Mouse (Mus musculus) hindbrain, embryonic 14.5 days (tissue): Measurements from ENCODE around the gene Fam20b. TPM values are rescaled to one million over a fixed set of nuclear protein-coding genes. Genes with fewer than 3 reads are reported as not detected.

Experiments
- ATAC-seq: fragments of 200-750 bp; cut with Nextera tagmentation; 2 replicates; pipeline ENCODE4 v1.8.0; 2017; ENCODE audit warnings: moderate number of reproducible peaks, mild to moderate bottlenecking, moderate TSS enrichment, moderate library complexity; ENCODE audit not compliant: low FRiP score
- DNase-seq: peaks from one replicate; pipeline ENCODE4 v3.0.0-alpha.2; 2015; ENCODE audit warnings: low spot score
- H3K27ac ChIP-seq: fragments of 300-500 bp; sonication (generic); 2 replicates; pipeline ENCODE4 v1.5.1; 2014; ENCODE audit warnings: mild to moderate bottlenecking, moderate library complexity
- H3K27me3 ChIP-seq: fragments of 300-500 bp; sonication (generic); 2 replicates; pipeline ENCODE4 v1.6.1; 2014; ENCODE audit warnings: mild to moderate bottlenecking, low read length, mixed read lengths; ENCODE audit not compliant: control insufficient read depth, insufficient read depth
- H3K36me3 ChIP-seq: fragments of 300-500 bp; sonication (generic); replicated peaks from 2 replicates; pipeline ENCODE4 v1.6.1; 2014; ENCODE audit not compliant: control insufficient read depth, insufficient read depth
- H3K4me1 ChIP-seq: fragments of 300-500 bp; sonication (generic); replicated peaks from 2 replicates; pipeline ENCODE4 v1.6.1; 2014; ENCODE audit warnings: antibody characterized with exemption, low read length, mixed read lengths; ENCODE audit not compliant: control insufficient read depth, insufficient read depth
- H3K4me2 ChIP-seq: fragments of 300-500 bp; sonication (generic); replicated peaks from 2 replicates; pipeline ENCODE4 v1.6.1; 2014; ENCODE audit warnings: mild to moderate bottlenecking, moderate library complexity
- H3K4me3 ChIP-seq: fragments of 300-500 bp; sonication (generic); replicated peaks from 2 replicates; pipeline ENCODE4 v1.5.1; 2014; ENCODE audit warnings: mild to moderate bottlenecking, low read length
- H3K9ac ChIP-seq: fragments of 300-500 bp; sonication (generic); 2 replicates; pipeline ENCODE4 v1.6.1; 2014
- H3K9me3 ChIP-seq: fragments of 300-500 bp; sonication (generic); 2 replicates; pipeline ENCODE4 v1.6.1; 2016; ENCODE audit warnings: low read length; ENCODE audit not compliant: control insufficient read depth
- WGBS: fragments of 180-500 bp; shearing (Covaris S2); extraction: QIAGEN DNeasy Blood & Tissue Kit; methylation state at CpG from one replicate; pipeline ENCODE4 v1.1.7; 2014; 5-methylcytosine and 5-hydroxymethylcytosine counted together
- polyA plus RNA-seq: library from polyadenylated mRNA; unstranded; fragments of >200 nt; fragmentation: Nextera tagmentation; extraction: Ambion mirVana; gene quantifications from 2 replicates; pipeline ENCODE4 v1.2.1, GENCODE M21; 2014

Fam20b gene
- polyA plus RNA-seq, 1 experiment from 2014 or later: 33.9 TPM

- ATAC-seq: no peak
- Histone ChIP-seq H3K4me1 (peaks cover 26% of the 10 kb centered on the region), H3K36me3 (no peaks in the 10 kb centered on the region), H3K27me3 (no peaks in the 10 kb centered on the region), H3K9ac (no peak overlapping the region), H3K27ac (0 out of 2 replicates have a peak overlapping the region, but pooled peaks have one; percentile 20), H3K4me2 (peak overlapping the region; percentile 47; the same call in 1 of the 2 replicates), H3K9me3 (no peaks in the 10 kb centered on the region), H3K4me3 (no peak overlapping the region)
- DNase-seq: no peak
- WGBS: 67% methylated on average over 7 of the region's 7 CpGs
Measured at GRCm38 (mm10) chr1:156752990-156753389, 34.1 kb upstream of the Fam20b start.

- DNase-seq (peak; percentile 88), ATAC-seq (peak; percentile 61)
- no peaks in the 10 kb centered on the region for H3K9me3 ChIP-seq
- 3% methylated on average over 21 of the region's 21 CpGs for WGBS
- peak overlapping the region; percentile 76 for H3K27ac ChIP-seq
- peak overlapping the region; percentile 39 for H3K9ac ChIP-seq
- peak overlapping the region; percentile 47 for H3K4me2 ChIP-seq
- no peaks in the 10 kb centered on the region for H3K36me3 ChIP-seq
- peak overlapping the region; percentile 8; the same call in 1 of the 2 replicates for H3K4me3 ChIP-seq
- peaks cover 26% of the 10 kb centered on the region for H3K4me1 ChIP-seq
- H3K27me3 ChIP-seq: no peaks in the 10 kb centered on the region
Measured at GRCm38 (mm10) chr1:156752020-156752724, 33.3 kb upstream of the Fam20b start.

GRCm38 (mm10) chr1:156750261-156750660 lies 31.4 kb upstream of the Fam20b start:
- Histone ChIP-seq H3K36me3 (no peaks in the 10 kb centered on the region), H3K27ac (no peak overlapping the region), H3K4me2 (no peak overlapping the region), H3K4me3 (no peak overlapping the region), H3K27me3 (no peaks in the 10 kb centered on the region), H3K4me1 (peaks cover 24% of the 10 kb centered on the region), H3K9ac (no peak overlapping the region), H3K9me3 (no peaks in the 10 kb centered on the region)
- ATAC-seq (no peak), DNase-seq (no peak)
- WGBS: 43% methylated on average over 4 of the region's 4 CpGs

GRCm38 (mm10) chr1:156749136-156749535 lies 30.2 kb upstream of the Fam20b start:
- H3K4me3 ChIP-seq: no peak overlapping the region
- H3K9me3 ChIP-seq: no peaks in the 10 kb centered on the region
- DNase-seq (no peak), ATAC-seq (no peak)
- H3K27ac ChIP-seq: no peak overlapping the region
- no peak overlapping the region for H3K4me2 ChIP-seq
- no peaks in the 10 kb centered on the region for H3K27me3 ChIP-seq
- peaks cover 13% of the 10 kb centered on the region for H3K4me1 ChIP-seq
- H3K9ac ChIP-seq: no peak overlapping the region
- H3K36me3 ChIP-seq: no peaks in the 10 kb centered on the region

- Histone ChIP-seq H3K9ac (no peak overlapping the region), H3K9me3 (no peaks in the 10 kb centered on the region), H3K27ac (no peak overlapping the region), H3K36me3 (no peaks in the 10 kb centered on the region), H3K4me2 (no peak overlapping the region), H3K4me1 (peaks cover 8% of the 10 kb centered on the region), H3K27me3 (no peaks in the 10 kb centered on the region), H3K4me3 (no peak overlapping the region)
- ATAC-seq: no peak; the same call in 1 of the 2 replicates
- 70% methylated on average over 16 of the region's 16 CpGs for WGBS
- DNase-seq: peak; percentile 51
Measured at GRCm38 (mm10) chr1:156748435-156749005, 29.6 kb upstream of the Fam20b start.

- H3K4me1 ChIP-seq: no peaks in the 10 kb centered on the region
- H3K27ac ChIP-seq: no peak overlapping the region
- ATAC-seq (no peak), DNase-seq (no peak)
- no peaks in the 10 kb centered on the region for H3K36me3 ChIP-seq
- no peaks in the 10 kb centered on the region for H3K27me3 ChIP-seq
- no peak overlapping the region for H3K9ac ChIP-seq
- no peaks in the 10 kb centered on the region for H3K9me3 ChIP-seq
- H3K4me2 ChIP-seq: no peak overlapping the region
- H3K4me3 ChIP-seq: no peak overlapping the region
- WGBS: 82% methylated on average over 7 of the region's 7 CpGs
Measured at GRCm38 (mm10) chr1:156745188-156745810, 26.4 kb upstream of the Fam20b start.

- Histone ChIP-seq H3K27ac (no peak overlapping the region), H3K4me2 (no peak overlapping the region), H3K4me1 (no peaks in the 10 kb centered on the region), H3K9ac (no peak overlapping the region), H3K27me3 (no peaks in the 10 kb centered on the region), H3K36me3 (no peaks in the 10 kb centered on the region), H3K9me3 (no peaks in the 10 kb centered on the region), H3K4me3 (no peak overlapping the region)
- peak; percentile 26; the same call in 1 of the 2 replicates for ATAC-seq
- peak; percentile 87 for DNase-seq
- 66% methylated on average over 11 of the region's 11 CpGs for WGBS
Measured at GRCm38 (mm10) chr1:156741482-156742411, 22.9 kb upstream of the Fam20b start.

GRCm38 (mm10) chr1:156735788-156736187 lies 16.9 kb upstream of the Fam20b start:
- Histone ChIP-seq H3K4me1 (no peaks in the 10 kb centered on the region), H3K9me3 (no peaks in the 10 kb centered on the region), H3K36me3 (no peaks in the 10 kb centered on the region), H3K9ac (no peak overlapping the region), H3K27ac (no peak overlapping the region), H3K4me2 (no peak overlapping the region), H3K4me3 (no peak overlapping the region), H3K27me3 (no peaks in the 10 kb centered on the region)
- no peak for ATAC-seq
- WGBS: 78% methylated on average over 2 of the region's 2 CpGs
- DNase-seq: no peak

- no peak for DNase-seq
- 76% methylated on average over 3 of the region's 3 CpGs for WGBS
- Histone ChIP-seq H3K9ac (no peak overlapping the region), H3K27ac (no peak overlapping the region), H3K4me1 (no peaks in the 10 kb centered on the region), H3K4me3 (no peak overlapping the region), H3K36me3 (no peaks in the 10 kb centered on the region), H3K4me2 (no peak overlapping the region), H3K27me3 (no peaks in the 10 kb centered on the region), H3K9me3 (no peaks in the 10 kb centered on the region)
- no peak for ATAC-seq
Measured at GRCm38 (mm10) chr1:156734019-156734418, 15.1 kb upstream of the Fam20b start.
